Mouse (Mus musculus): ENCODE data around the gene Syt16. TPM values are rescaled to one million over a fixed set of nuclear protein-coding genes. Genes with fewer than 3 reads are reported as not detected.

The Syt16 gene
- polyA plus RNA-seq, 1 experiment from 2014 or later, result 0.17 TPM

GRCm38 (mm10) chr12:74284685-74285054 lies 287.2 kb downstream of the Syt16 start:
- H3K9ac ChIP-seq (ENCODE audit: low read length), result peak overlapping the region; percentile 0; the same call in 1 of the 2 replicates
- peak overlapping the region; percentile 51 for H3K4me3 ChIP-seq (ENCODE audit: low read length)
- WGBS, result 2% methylated on average over 11 of the region's 11 CpGs
- ATAC-seq (replicated peaks; ENCODE audit: extremely low read depth, insufficient read depth, low FRiP score), result no peak
- no peaks in the 10 kb centered on the region for H3K36me3 ChIP-seq (ENCODE audit: control insufficient read depth, insufficient read depth)
- peaks cover 28% of the 10 kb centered on the region for H3K27me3 ChIP-seq (ENCODE audit: control insufficient read depth, insufficient read depth, low read length)
- H3K4me2 ChIP-seq (ENCODE audit: low read depth, low read length), result peak overlapping the region; percentile 80
- no peaks in the 10 kb centered on the region for H3K9me3 ChIP-seq (replicated peaks; ENCODE audit: control insufficient read depth, low read length)
- H3K27ac ChIP-seq (ENCODE audit: low read length), result no peak overlapping the region
- peaks cover 6% of the 10 kb centered on the region for H3K4me1 ChIP-seq (ENCODE audit: control insufficient read depth, insufficient read depth, low read length)

GRCm38 (mm10) chr12:74290983-74291382 lies 293.5 kb downstream of the Syt16 start:
- Histone ChIP-seq H3K9ac (ENCODE audit: low read length) (no peak overlapping the region), H3K4me2 (ENCODE audit: low read depth, low read length) (no peak overlapping the region), H3K4me3 (ENCODE audit: low read length) (no peak overlapping the region), H3K36me3 (ENCODE audit: control insufficient read depth, insufficient read depth) (no peaks in the 10 kb centered on the region), H3K4me1 (ENCODE audit: control insufficient read depth, insufficient read depth, low read length) (no peaks in the 10 kb centered on the region), H3K9me3 (replicated peaks; ENCODE audit: control insufficient read depth, low read length) (no peaks in the 10 kb centered on the region), H3K27ac (ENCODE audit: low read length) (no peak overlapping the region), H3K27me3 (ENCODE audit: control insufficient read depth, insufficient read depth, low read length) (peaks cover 6% of the 10 kb centered on the region)
- 78% methylated on average over 4 of the region's 4 CpGs for WGBS
- ATAC-seq (replicated peaks; ENCODE audit: extremely low read depth, insufficient read depth, low FRiP score), result no peak

- no peaks in the 10 kb centered on the region for H3K36me3 ChIP-seq (ENCODE audit: control insufficient read depth, insufficient read depth)
- no peak overlapping the region for H3K4me2 ChIP-seq (ENCODE audit: low read depth, low read length)
- H3K27ac ChIP-seq (ENCODE audit: low read length), result no peak overlapping the region
- no peak overlapping the region for H3K9ac ChIP-seq (ENCODE audit: low read length)
- H3K4me1 ChIP-seq (ENCODE audit: control insufficient read depth, insufficient read depth, low read length), result no peaks in the 10 kb centered on the region
- no peak for ATAC-seq (replicated peaks; ENCODE audit: extremely low read depth, insufficient read depth, low FRiP score)
- H3K9me3 ChIP-seq (replicated peaks; ENCODE audit: control insufficient read depth, low read length), result no peaks in the 10 kb centered on the region
- WGBS, result 5% methylated on average over 4 of the region's 4 CpGs
- no peak overlapping the region for H3K4me3 ChIP-seq (ENCODE audit: low read length)
- H3K27me3 ChIP-seq (ENCODE audit: control insufficient read depth, insufficient read depth, low read length), result peaks cover 3% of the 10 kb centered on the region; the same call in 1 of the 2 replicates
Observed at GRCm38 (mm10) chr12:74293624-74294023, 296.2 kb downstream of the Syt16 start.

- Histone ChIP-seq H3K27me3 (ENCODE audit: control insufficient read depth, insufficient read depth, low read length) (peaks cover 3% of the 10 kb centered on the region; the same call in 1 of the 2 replicates), H3K9me3 (replicated peaks; ENCODE audit: control insufficient read depth, low read length) (no peaks in the 10 kb centered on the region), H3K36me3 (ENCODE audit: control insufficient read depth, insufficient read depth) (no peaks in the 10 kb centered on the region), H3K4me3 (ENCODE audit: low read length) (no peak overlapping the region), H3K27ac (ENCODE audit: low read length) (no peak overlapping the region), H3K4me2 (ENCODE audit: low read depth, low read length) (no peak overlapping the region), H3K9ac (ENCODE audit: low read length) (no peak overlapping the region), H3K4me1 (ENCODE audit: control insufficient read depth, insufficient read depth, low read length) (no peaks in the 10 kb centered on the region)
- ATAC-seq (replicated peaks; ENCODE audit: extremely low read depth, insufficient read depth, low FRiP score), result no peak
- WGBS, result 47% methylated on average over 5 of the region's 5 CpGs
Observed at GRCm38 (mm10) chr12:74296374-74296773, 298.9 kb downstream of the Syt16 start.

- no peak overlapping the region for H3K27ac ChIP-seq (ENCODE audit: low read length)
- no peaks in the 10 kb centered on the region for H3K4me1 ChIP-seq (ENCODE audit: control insufficient read depth, insufficient read depth, low read length)
- no peak overlapping the region for H3K4me2 ChIP-seq (ENCODE audit: low read depth, low read length)
- WGBS, result 87% methylated on average over 6 of the region's 6 CpGs
- H3K27me3 ChIP-seq (ENCODE audit: control insufficient read depth, insufficient read depth, low read length), result no peaks in the 10 kb centered on the region
- H3K9me3 ChIP-seq (replicated peaks; ENCODE audit: control insufficient read depth, low read length), result no peaks in the 10 kb centered on the region
- H3K36me3 ChIP-seq (ENCODE audit: control insufficient read depth, insufficient read depth), result no peaks in the 10 kb centered on the region
- H3K4me3 ChIP-seq (ENCODE audit: low read length), result no peak overlapping the region
- ATAC-seq (replicated peaks; ENCODE audit: extremely low read depth, insufficient read depth, low FRiP score), result no peak
- H3K9ac ChIP-seq (ENCODE audit: low read length), result no peak overlapping the region
Observed at GRCm38 (mm10) chr12:74301559-74301958, 304.1 kb downstream of the Syt16 start.

- Histone ChIP-seq H3K9ac (ENCODE audit: low read length) (no peak overlapping the region), H3K27me3 (ENCODE audit: control insufficient read depth, insufficient read depth, low read length) (no peaks in the 10 kb centered on the region), H3K9me3 (replicated peaks; ENCODE audit: control insufficient read depth, low read length) (no peaks in the 10 kb centered on the region), H3K4me3 (ENCODE audit: low read length) (no peak overlapping the region), H3K4me2 (ENCODE audit: low read depth, low read length) (no peak overlapping the region), H3K27ac (ENCODE audit: low read length) (no peak overlapping the region), H3K4me1 (ENCODE audit: control insufficient read depth, insufficient read depth, low read length) (no peaks in the 10 kb centered on the region), H3K36me3 (ENCODE audit: control insufficient read depth, insufficient read depth) (no peaks in the 10 kb centered on the region)
- 68% methylated on average over 9 of the region's 9 CpGs for WGBS
- ATAC-seq (replicated peaks; ENCODE audit: extremely low read depth, insufficient read depth, low FRiP score), result no peak
Observed at GRCm38 (mm10) chr12:74303418-74304294, 306.2 kb downstream of the Syt16 start.

GRCm38 (mm10) chr12:74312611-74313010 lies 315.1 kb downstream of the Syt16 start:
- no peak overlapping the region for H3K9ac ChIP-seq (ENCODE audit: low read length)
- peaks cover 2% of the 10 kb centered on the region; the same call in 1 of the 2 replicates for H3K4me1 ChIP-seq (ENCODE audit: control insufficient read depth, insufficient read depth, low read length)
- no peaks in the 10 kb centered on the region for H3K36me3 ChIP-seq (ENCODE audit: control insufficient read depth, insufficient read depth)
- H3K4me2 ChIP-seq (ENCODE audit: low read depth, low read length), result no peak overlapping the region
- 84% methylated on average over 3 of the region's 3 CpGs for WGBS
- H3K27ac ChIP-seq (ENCODE audit: low read length), result no peak overlapping the region
- no peak for ATAC-seq (replicated peaks; ENCODE audit: extremely low read depth, insufficient read depth, low FRiP score)
- H3K27me3 ChIP-seq (ENCODE audit: control insufficient read depth, insufficient read depth, low read length), result no peaks in the 10 kb centered on the region
- no peaks in the 10 kb centered on the region for H3K9me3 ChIP-seq (replicated peaks; ENCODE audit: control insufficient read depth, low read length)
- no peak overlapping the region for H3K4me3 ChIP-seq (ENCODE audit: low read length)

- Histone ChIP-seq H3K9ac (ENCODE audit: low read length) (no peak overlapping the region), H3K4me2 (ENCODE audit: low read depth, low read length) (no peak overlapping the region), H3K9me3 (replicated peaks; ENCODE audit: control insufficient read depth, low read length) (no peaks in the 10 kb centered on the region), H3K4me3 (ENCODE audit: low read length) (no peak overlapping the region), H3K27ac (ENCODE audit: low read length) (no peak overlapping the region), H3K27me3 (ENCODE audit: control insufficient read depth, insufficient read depth, low read length) (no peaks in the 10 kb centered on the region), H3K36me3 (ENCODE audit: control insufficient read depth, insufficient read depth) (no peaks in the 10 kb centered on the region), H3K4me1 (ENCODE audit: control insufficient read depth, insufficient read depth, low read length) (peaks cover 2% of the 10 kb centered on the region; the same call in 1 of the 2 replicates)
- WGBS, result 59% methylated on average over 2 of the region's 2 CpGs
- ATAC-seq (replicated peaks; ENCODE audit: extremely low read depth, insufficient read depth, low FRiP score), result no peak
Observed at GRCm38 (mm10) chr12:74315221-74315620, 317.8 kb downstream of the Syt16 start.

GRCm38 (mm10) chr12:74316344-74316973 lies 319.0 kb downstream of the Syt16 start, which contains the start of gene Gm11042:
Gene Gm11042, minus strand, starts transcription at chr12:74316394.
- peaks cover 2% of the 10 kb centered on the region; the same call in 1 of the 2 replicates for H3K4me1 ChIP-seq (ENCODE audit: control insufficient read depth, insufficient read depth, low read length)
- peak within 1 kb of the TSS; percentile 78 for H3K4me2 ChIP-seq (ENCODE audit: low read depth, low read length)
- H3K27me3 ChIP-seq (ENCODE audit: control insufficient read depth, insufficient read depth, low read length), result no peaks in the 10 kb centered on the region
- H3K27ac ChIP-seq (ENCODE audit: low read length), result no peak within 1 kb of the TSS
- no peaks in the 10 kb centered on the region for H3K36me3 ChIP-seq (ENCODE audit: control insufficient read depth, insufficient read depth)
- H3K9me3 ChIP-seq (replicated peaks; ENCODE audit: control insufficient read depth, low read length), result no peaks in the 10 kb centered on the region
- ATAC-seq (replicated peaks; ENCODE audit: extremely low read depth, insufficient read depth, low FRiP score), result peak; percentile 47
- 30% methylated on average over 18 of the region's 18 CpGs for WGBS
- peak within 1 kb of the TSS; percentile 78 for H3K9ac ChIP-seq (ENCODE audit: low read length)
- peak within 1 kb of the TSS; percentile 72 for H3K4me3 ChIP-seq (ENCODE audit: low read length)

Data from heart, embryonic 16.5 days (tissue).